Mouse (Mus musculus): ENCODE measurements around the gene Tmub2. TPM values are rescaled to one million over a fixed set of nuclear protein-coding genes. Genes with fewer than 3 reads are reported as not detected.

Gene Tmub2
- polyA plus RNA-seq, 1 experiment from 2014 or later: 82.3 TPM

GRCm38 (mm10) chr11:102285095-102285834, 534 bp downstream of the Tmub2 start:
- peak overlapping the region; percentile 85 for H3K27ac ChIP-seq
- H3K4me2 ChIP-seq: peak overlapping the region; percentile 71
- H3K9ac ChIP-seq: peak overlapping the region; percentile 77
- ATAC-seq (replicated peaks): peak; percentile 71
- H3K36me3 ChIP-seq (replicated peaks): peaks cover 13% of the 10 kb centered on the region; the same call in 1 of the 2 replicates
- H3K4me1 ChIP-seq: peaks cover 15% of the 10 kb centered on the region
- 6% methylated on average over 31 of the region's 31 CpGs for WGBS
- no peaks in the 10 kb centered on the region for H3K9me3 ChIP-seq
- no peaks in the 10 kb centered on the region for H3K27me3 ChIP-seq (replicated peaks)
- H3K4me3 ChIP-seq: peak overlapping the region; percentile 70

DNA sequence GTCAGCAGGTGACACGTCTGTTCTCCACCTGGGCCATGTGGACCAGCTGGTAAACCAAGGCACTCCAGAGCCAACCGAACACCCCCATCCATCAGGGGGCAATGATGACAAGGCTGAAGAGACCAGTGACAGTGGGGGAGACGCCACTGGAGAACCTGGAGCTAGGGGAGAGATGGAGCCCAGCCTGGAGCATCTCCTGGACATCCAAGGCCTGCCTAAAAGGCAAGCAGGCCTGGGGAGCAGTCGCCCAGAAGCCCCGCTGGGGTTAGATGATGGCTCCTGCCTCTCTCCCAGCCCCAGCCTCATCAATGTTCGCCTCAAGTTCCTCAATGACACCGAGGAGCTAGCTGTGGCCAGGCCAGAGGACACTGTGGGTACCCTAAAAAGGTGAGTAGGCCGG, 2.8 kb downstream of the Tmub2 start:
- Histone ChIP-seq H3K27me3 (replicated peaks) (no peaks in the 10 kb centered on the region), H3K4me2 (no peak overlapping the region), H3K9ac (no peak overlapping the region), H3K9me3 (no peaks in the 10 kb centered on the region), H3K36me3 (replicated peaks) (peaks cover 25% of the 10 kb centered on the region), H3K4me3 (no peak overlapping the region), H3K4me1 (peaks cover 20% of the 10 kb centered on the region), H3K27ac (no peak overlapping the region)
- WGBS: 91% methylated on average over 8 of the region's 8 CpGs
- no peak for ATAC-seq (replicated peaks)

DNA sequence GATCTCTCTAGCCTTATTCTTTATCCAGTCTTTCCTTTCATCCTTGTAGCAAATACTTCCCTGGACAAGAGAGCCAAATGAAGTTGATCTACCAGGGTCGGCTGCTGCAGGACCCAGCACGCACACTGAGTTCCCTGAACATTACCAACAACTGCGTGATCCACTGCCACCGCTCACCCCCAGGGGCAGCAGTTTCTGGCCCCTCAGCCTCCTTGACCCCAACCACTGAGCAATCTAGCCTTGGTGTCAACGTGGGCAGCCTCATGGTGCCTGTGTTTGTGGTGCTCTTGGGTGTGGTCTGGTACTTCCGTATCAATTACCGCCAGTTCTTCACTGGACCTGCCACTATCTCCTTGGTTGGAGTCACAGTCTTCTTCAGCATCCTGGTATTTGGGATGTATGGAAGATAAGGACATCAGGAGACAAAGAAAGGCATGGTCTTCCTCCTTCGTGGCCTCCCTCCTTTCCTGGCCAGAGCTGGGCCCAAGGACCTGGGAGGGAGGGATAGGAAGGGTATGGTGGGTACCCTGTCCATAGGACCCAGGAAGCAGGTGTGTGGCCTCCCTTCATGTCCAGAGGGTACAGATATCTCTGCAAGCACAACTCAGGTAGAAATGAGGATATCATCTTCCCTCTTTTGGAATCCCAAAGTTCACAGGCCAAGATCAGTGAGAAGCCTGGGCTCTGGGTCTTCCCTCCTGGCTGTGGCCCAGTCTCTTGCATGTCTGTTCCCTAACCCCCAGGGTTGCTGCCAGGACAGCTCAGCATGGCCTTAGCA, 3.5 kb downstream of the Tmub2 start:
- Histone ChIP-seq H3K27ac (no peak overlapping the region), H3K4me2 (no peak overlapping the region), H3K27me3 (replicated peaks) (no peaks in the 10 kb centered on the region), H3K4me3 (no peak overlapping the region), H3K9ac (no peak overlapping the region), H3K9me3 (no peaks in the 10 kb centered on the region), H3K36me3 (replicated peaks) (peaks cover 31% of the 10 kb centered on the region), H3K4me1 (peaks cover 20% of the 10 kb centered on the region)
- ATAC-seq (replicated peaks): no peak
- WGBS: 86% methylated on average over 8 of the region's 8 CpGs

DNA sequence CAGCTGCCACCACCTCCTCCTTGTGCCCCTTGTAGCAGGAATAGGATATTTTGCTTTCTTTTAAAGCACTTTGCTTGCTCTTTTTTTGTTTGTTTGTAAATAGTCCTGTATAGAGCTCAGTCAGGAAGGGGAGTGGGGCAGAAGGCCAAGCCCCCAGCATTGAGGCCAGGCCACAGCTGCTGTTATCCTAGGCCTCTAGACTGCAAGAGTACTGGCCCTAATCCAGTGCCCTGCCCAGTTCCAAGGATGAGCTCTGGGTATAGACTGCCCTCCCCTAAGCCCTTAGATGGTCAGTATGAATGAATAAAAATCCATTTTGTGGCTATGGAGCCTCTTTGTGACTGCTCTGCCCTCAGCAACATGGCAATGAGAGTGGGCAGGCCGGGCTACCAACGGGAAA, 4.2 kb downstream of the Tmub2 start:
- H3K27me3 ChIP-seq (replicated peaks): no peaks in the 10 kb centered on the region
- H3K9ac ChIP-seq: no peak overlapping the region
- peaks cover 20% of the 10 kb centered on the region for H3K4me1 ChIP-seq
- no peak overlapping the region for H3K4me3 ChIP-seq
- peaks cover 31% of the 10 kb centered on the region for H3K36me3 ChIP-seq (replicated peaks)
- no peak overlapping the region for H3K4me2 ChIP-seq
- WGBS: 83% methylated on average over 2 of the region's 2 CpGs
- no peak for ATAC-seq (replicated peaks)
- H3K9me3 ChIP-seq: no peaks in the 10 kb centered on the region
- H3K27ac ChIP-seq: no peak overlapping the region

DNA sequence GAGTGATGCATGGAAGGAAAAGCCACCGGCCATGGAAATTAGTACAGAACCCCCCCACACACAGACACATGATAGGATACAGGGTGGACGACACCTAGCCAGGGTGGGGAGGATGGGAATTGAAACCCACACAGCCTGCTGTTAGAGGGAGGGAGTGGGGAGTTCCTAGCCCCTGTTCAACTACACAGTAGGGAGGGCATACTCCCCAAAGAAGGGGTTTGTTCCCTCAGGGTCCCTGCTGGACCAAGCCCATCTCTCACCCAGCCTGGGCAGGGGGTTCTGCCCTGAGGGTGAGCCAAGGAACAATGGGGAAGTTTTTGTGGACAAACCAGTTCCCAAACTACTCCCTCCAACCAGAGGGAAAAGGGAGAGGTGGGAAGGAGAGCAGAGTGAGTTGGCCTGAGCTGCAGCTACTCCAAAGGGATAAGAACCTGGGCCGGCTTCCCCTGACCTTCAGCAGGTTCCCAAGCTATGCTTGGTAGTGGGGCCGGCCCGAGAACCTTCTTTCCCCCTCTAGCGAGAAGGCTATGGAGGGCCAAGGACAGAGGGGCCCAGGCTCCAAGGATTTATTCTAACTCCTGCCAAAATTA, 4.9 kb downstream of the Tmub2 start:
- no peaks in the 10 kb centered on the region for H3K27me3 ChIP-seq (replicated peaks)
- no peak overlapping the region for H3K4me3 ChIP-seq
- WGBS: 68% methylated on average over 6 of the region's 6 CpGs
- no peak overlapping the region for H3K9ac ChIP-seq
- H3K4me2 ChIP-seq: no peak overlapping the region
- H3K36me3 ChIP-seq (replicated peaks): peaks cover 31% of the 10 kb centered on the region
- H3K9me3 ChIP-seq: no peaks in the 10 kb centered on the region
- no peak for ATAC-seq (replicated peaks)
- no peak overlapping the region for H3K27ac ChIP-seq
- H3K4me1 ChIP-seq: peaks cover 27% of the 10 kb centered on the region

DNA sequence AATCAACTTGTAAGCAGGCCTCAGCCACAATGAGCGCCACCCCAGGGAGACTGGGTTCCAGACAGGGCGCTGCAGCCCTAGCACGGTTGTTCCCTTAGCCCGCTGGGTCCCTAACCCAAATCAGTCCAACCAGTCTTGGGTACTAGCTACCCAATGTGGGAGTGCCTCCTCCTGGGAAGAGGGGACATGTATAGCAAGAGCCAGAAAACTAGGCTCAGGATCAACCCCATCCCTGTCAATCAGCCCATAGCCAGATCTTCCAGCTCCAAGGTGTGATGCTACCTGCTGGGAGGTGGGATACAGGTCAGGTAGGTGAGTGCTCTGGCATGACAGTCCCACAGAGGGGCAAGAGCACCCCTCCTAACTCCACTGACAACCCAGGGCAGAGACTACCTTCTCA, 5.4 kb downstream of the Tmub2 start:
- ATAC-seq (replicated peaks): no peak
- H3K27ac ChIP-seq: no peak overlapping the region

GRCm38 (mm10) chr11:102291051-102291535, 6.4 kb downstream of the Tmub2 start:
- ATAC-seq (replicated peaks): no peak
- H3K4me3 ChIP-seq: no peak overlapping the region
- no peaks in the 10 kb centered on the region for H3K27me3 ChIP-seq (replicated peaks)
- H3K4me1 ChIP-seq: peaks cover 31% of the 10 kb centered on the region
- WGBS: 84% methylated on average over 11 of the region's 11 CpGs
- no peaks in the 10 kb centered on the region for H3K9me3 ChIP-seq
- no peak overlapping the region for H3K9ac ChIP-seq
- H3K4me2 ChIP-seq: no peak overlapping the region
- peaks cover 31% of the 10 kb centered on the region for H3K36me3 ChIP-seq (replicated peaks)
- no peak overlapping the region for H3K27ac ChIP-seq

More for the DNA sequence above, 5.4 kb downstream of the Tmub2 start:
- H3K4me1 ChIP-seq: peaks cover 33% of the 10 kb centered on the region
- 82% methylated on average over 4 of the region's 4 CpGs for WGBS
- no peak overlapping the region for H3K9ac ChIP-seq
- H3K4me3 ChIP-seq: no peak overlapping the region
- H3K9me3 ChIP-seq: no peaks in the 10 kb centered on the region
- H3K4me2 ChIP-seq: no peak overlapping the region
- H3K36me3 ChIP-seq (replicated peaks): peaks cover 31% of the 10 kb centered on the region
- no peaks in the 10 kb centered on the region for H3K27me3 ChIP-seq (replicated peaks)

GRCm38 (mm10) chr11:102293971-102294370, 9.2 kb downstream of the Tmub2 start:
- Histone ChIP-seq H3K9me3 (no peaks in the 10 kb centered on the region), H3K36me3 (replicated peaks) (peaks cover 20% of the 10 kb centered on the region), H3K9ac (no peak overlapping the region), H3K27ac (no peak overlapping the region), H3K4me1 (peaks cover 30% of the 10 kb centered on the region), H3K27me3 (replicated peaks) (no peaks in the 10 kb centered on the region), H3K4me2 (peak overlapping the region; percentile 94; the same call in 1 of the 2 replicates), H3K4me3 (no peak overlapping the region)
- 97% methylated on average over 13 of the region's 13 CpGs for WGBS
- no peak for ATAC-seq (replicated peaks)

- Histone ChIP-seq H3K4me2 (peak overlapping the region; percentile 94), H3K27me3 (replicated peaks) (no peaks in the 10 kb centered on the region), H3K4me3 (peak overlapping the region; percentile 87; the same call in 1 of the 2 replicates), H3K4me1 (peaks cover 30% of the 10 kb centered on the region), H3K27ac (peak overlapping the region; percentile 92), H3K9me3 (no peaks in the 10 kb centered on the region), H3K36me3 (replicated peaks) (peaks cover 20% of the 10 kb centered on the region), H3K9ac (peak overlapping the region; percentile 92; the same call in 1 of the 2 replicates)
- no peak for ATAC-seq (replicated peaks)
- 80% methylated on average over 5 of the region's 5 CpGs for WGBS
These were observed 9.7 kb downstream of the Tmub2 start for GRCm38 (mm10) chr11:102294416-102294815.

DNA sequence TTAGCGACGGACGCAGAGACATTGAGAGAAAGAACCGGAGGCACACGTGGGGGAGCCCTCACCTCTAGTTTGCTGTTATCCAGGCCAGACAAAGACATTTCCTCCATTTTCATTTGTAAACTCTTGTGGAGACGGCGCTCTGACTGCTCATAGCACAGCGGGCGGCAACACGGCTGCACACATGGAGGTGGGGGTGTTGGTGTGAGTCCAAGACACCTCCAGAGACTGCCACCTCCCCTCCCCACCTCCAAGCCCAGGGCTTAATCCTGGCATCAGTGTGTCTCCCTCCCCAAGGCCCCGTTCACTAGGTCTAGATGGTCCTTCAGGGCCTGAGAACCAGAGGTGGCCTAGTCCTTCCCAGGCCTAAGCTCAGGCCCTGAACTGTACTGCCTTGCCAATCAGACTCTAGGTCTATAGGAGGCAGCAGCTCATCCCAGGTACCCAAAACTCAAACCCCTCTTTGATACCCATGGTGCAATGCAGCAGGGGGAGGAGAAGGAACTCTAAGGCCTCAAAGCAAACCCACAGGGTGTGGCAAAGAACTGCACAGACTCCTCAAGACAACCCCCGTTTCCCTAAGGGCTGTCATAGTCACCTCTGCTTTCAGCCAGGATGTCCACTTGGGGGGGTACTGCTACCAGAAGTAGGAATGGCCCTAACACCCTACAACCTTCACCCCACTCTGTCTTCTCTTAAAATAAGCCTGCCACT, 10.3 kb downstream of the Tmub2 start:
- Histone ChIP-seq H3K9ac (peak overlapping the region; percentile 92), H3K27me3 (replicated peaks) (no peaks in the 10 kb centered on the region), H3K4me1 (peaks cover 30% of the 10 kb centered on the region), H3K9me3 (no peaks in the 10 kb centered on the region), H3K27ac (peak overlapping the region; percentile 92), H3K4me2 (peak overlapping the region; percentile 94), H3K36me3 (replicated peaks) (peaks cover 20% of the 10 kb centered on the region), H3K4me3 (peak overlapping the region; percentile 87)
- 0 out of 2 replicates have a peak, but pooled peaks have one; percentile 1 for ATAC-seq (replicated peaks)
- 58% methylated on average over 12 of the region's 12 CpGs for WGBS

DNA sequence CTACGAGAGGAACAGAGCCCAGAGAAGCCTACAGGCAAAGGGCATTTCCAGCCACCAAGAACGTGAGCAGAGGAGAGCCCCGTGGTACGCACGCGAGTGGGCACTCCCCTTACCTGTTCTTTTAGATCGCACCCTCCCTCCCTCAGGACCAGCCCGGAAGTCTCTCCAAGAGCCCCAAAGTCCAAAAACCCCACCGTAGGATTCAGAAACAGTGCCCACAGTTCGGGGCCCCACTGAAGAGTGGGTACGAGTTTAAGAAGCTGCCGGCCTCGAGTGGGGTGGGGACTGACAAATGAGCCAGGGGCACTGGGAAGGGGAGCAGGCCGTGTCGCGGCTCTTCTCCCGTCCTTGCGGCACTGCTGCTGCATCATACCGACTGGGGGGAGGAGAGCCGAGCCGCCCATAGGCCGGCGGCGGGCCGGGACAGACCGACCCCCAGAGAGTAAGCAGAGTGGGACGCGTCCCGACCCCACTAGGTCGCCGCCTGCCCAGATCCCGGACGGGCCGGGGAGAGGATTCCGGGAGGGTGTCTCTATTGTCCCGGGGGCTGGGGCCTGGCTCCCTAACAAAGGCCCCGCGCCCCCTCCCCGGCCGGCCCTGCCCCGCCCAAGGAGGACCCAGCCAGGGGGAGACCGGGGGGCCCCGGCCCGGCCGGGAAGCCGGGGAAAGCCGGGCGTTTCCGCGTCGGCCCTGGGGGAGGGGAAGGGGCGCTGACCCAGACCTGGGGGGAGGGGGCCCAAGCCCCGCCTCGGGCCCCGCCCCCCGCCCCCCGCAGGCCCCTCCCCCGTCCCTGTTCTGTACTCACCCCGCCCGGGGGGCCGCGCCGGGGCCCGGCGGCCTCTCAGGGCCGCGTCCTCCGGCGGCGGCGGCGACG, 11.1 kb downstream of the Tmub2 start:
- Histone ChIP-seq H3K9me3 (no peaks in the 10 kb centered on the region), H3K27ac (peak overlapping the region; percentile 92), H3K9ac (peak overlapping the region; percentile 92), H3K4me1 (peaks cover 27% of the 10 kb centered on the region), H3K36me3 (replicated peaks) (peaks cover 12% of the 10 kb centered on the region), H3K27me3 (replicated peaks) (no peaks in the 10 kb centered on the region), H3K4me3 (peak overlapping the region; percentile 87), H3K4me2 (peak overlapping the region; percentile 94)
- under 1% methylated on average over 50 of the region's 73 CpGs for WGBS
- ATAC-seq (replicated peaks): peak; percentile 28
